Mouse (Mus musculus): ENCODE data around the gene Tiam1. TPM values are rescaled to one million over a fixed set of nuclear protein-coding genes. Genes with fewer than 3 reads are reported as not detected.

Tiam1 gene
- polyA plus RNA-seq, 3 experiments from 2014 or later = 31.4 to 71.7 (median 56.0) TPM

- ATAC-seq = no peak
These were observed 235.9 kb downstream of the Tiam1 start for GRCm38 (mm10) chr16:89907651-89908050.

GRCm38 (mm10) chr16:89906909-89907308 lies 236.7 kb downstream of the Tiam1 start:
- no peak for ATAC-seq

GRCm38 (mm10) chr16:89905730-89906305 lies 237.8 kb downstream of the Tiam1 start:
- ATAC-seq = peak; percentile 74

GRCm38 (mm10) chr16:89904121-89904520 lies 239.4 kb downstream of the Tiam1 start:
- ATAC-seq = peak; percentile 14

GRCm38 (mm10) chr16:89902578-89903304 lies 240.8 kb downstream of the Tiam1 start:
- ATAC-seq = no peak

- no peak for ATAC-seq
These were observed 242.9 kb downstream of the Tiam1 start for GRCm38 (mm10) chr16:89900681-89901080.

GRCm38 (mm10) chr16:89899192-89899591 lies 244.4 kb downstream of the Tiam1 start:
- no peak for ATAC-seq

GRCm38 (mm10) chr16:89898299-89898625 lies 245.3 kb downstream of the Tiam1 start:
- no peak for ATAC-seq

GRCm38 (mm10) chr16:89897547-89898298 lies 245.8 kb downstream of the Tiam1 start:
- ATAC-seq = no peak

GRCm38 (mm10) chr16:89896885-89897546 lies 246.6 kb downstream of the Tiam1 start:
- no peak for ATAC-seq

GRCm38 (mm10) chr16:89896392-89896791 lies 247.2 kb downstream of the Tiam1 start:
- ATAC-seq = no peak

GRCm38 (mm10) chr16:89895283-89895682 lies 248.3 kb downstream of the Tiam1 start:
- no peak for ATAC-seq

- no peak for ATAC-seq
These were observed 248.8 kb downstream of the Tiam1 start for GRCm38 (mm10) chr16:89894816-89895215.

GRCm38 (mm10) chr16:89890515-89891189 lies 252.9 kb downstream of the Tiam1 start:
- ATAC-seq = no peak

GRCm38 (mm10) chr16:89889890-89890462 lies 253.6 kb downstream of the Tiam1 start:
- no peak for ATAC-seq

GRCm38 (mm10) chr16:89886561-89886960 lies 257.0 kb downstream of the Tiam1 start:
- no peak for ATAC-seq

GRCm38 (mm10) chr16:89885661-89886060 lies 257.9 kb downstream of the Tiam1 start:
- no peak for ATAC-seq

- no peak for ATAC-seq
These were observed 259.7 kb downstream of the Tiam1 start for GRCm38 (mm10) chr16:89883897-89884296.

GRCm38 (mm10) chr16:89882477-89883234 lies 260.9 kb downstream of the Tiam1 start:
- no peak for ATAC-seq

GRCm38 (mm10) chr16:89877206-89877605 lies 266.4 kb downstream of the Tiam1 start:
- ATAC-seq = no peak

- ATAC-seq = no peak
These were observed 267.5 kb downstream of the Tiam1 start for GRCm38 (mm10) chr16:89876079-89876478.
